14 mouse cellular contexts compared by ENCODE assay signal in genomic region chr10:19593296-19593695, GRCm38 (mm10). TPM values are rescaled to one million over a fixed set of nuclear protein-coding genes. Genes with fewer than 3 reads are reported as not detected.
DNase-seq lines count a peak whose midpoint lies in the region; ATAC-seq and TF ChIP-seq lines count a peak whose summit lies in the region.
"Had no signal": no experiment of that assay in that cellular context is flagged by ENCODE, and none has a peak within 500 bp of the region (broad histone marks: within the 10 kb centered on the region; RNA-seq: fewer than 3 reads in every experiment).

No protein-coding gene starts in this region.

- DNase-seq in heart, adult 11 months: peak; percentile 83
- DNase-seq in heart, embryonic 10.5 days (ENCODE audit: low spot score): no peak
- DNase-seq in lung, adult 2 months: no peak
- DNase-seq in lung, postnatal 14 days: no peak
- no peak for DNase-seq in left cerebral cortex, adult 2 months (ENCODE audit: extremely low spot score in 1 of 2, low spot score in 2 of 2)
- DNase-seq in MN1 (ENCODE audit: low spot score): no peak
- DNase-seq: cerebellum, postnatal 25 days had no signal

- H3K4me1 ChIP-seq in heart, embryonic 10.5 days: peaks cover 29% of the 10 kb centered on the region
- H3K4me1 ChIP-seq in lung, adult 2 months (ENCODE audit: control insufficient read depth, insufficient read depth, low read length): peaks cover 31% of the 10 kb centered on the region
- peaks cover 18% of the 10 kb centered on the region for H3K4me1 ChIP-seq in brown adipose tissue, adult 24 weeks (ENCODE audit: control insufficient read depth, insufficient read depth, insufficient read length, low read length)
- peaks cover 35% of the 10 kb centered on the region for H3K4me1 ChIP-seq in liver, embryonic 16.5 days (ENCODE audit: control insufficient read depth, low read depth, low read length)

- peak overlapping the region; percentile 83 for H3K4me2 ChIP-seq in liver, embryonic 16.5 days (ENCODE audit: low read depth, low read length)

- H3K9ac ChIP-seq in liver, embryonic 16.5 days (ENCODE audit: low read depth, low read length): no peak overlapping the region

- H3K4me3 ChIP-seq in heart, embryonic 10.5 days: no peak overlapping the region
- H3K4me3 ChIP-seq in lung, adult 2 months (replicated peaks; ENCODE audit: extremely low read depth, low read depth, low read length): peak overlapping the region; percentile 58
- H3K4me3 ChIP-seq in brown adipose tissue, adult 24 weeks (ENCODE audit: insufficient read depth, low read depth, low read length): peak overlapping the region; percentile 51
- peak overlapping the region; percentile 39 for H3K4me3 ChIP-seq in liver, embryonic 16.5 days (ENCODE audit: low read depth, low read length)
- no peak overlapping the region; the same call in 1 of the 2 replicates for H3K4me3 ChIP-seq in left cerebral cortex, adult 2 months

- TF ChIP-seq CTCF in lung, adult 2 months (IDR thresholded peaks at IDR 0.05; ENCODE audit: insufficient read depth, low read length): no peak
- TF ChIP-seq CTCF in left cerebral cortex, adult 2 months (IDR thresholded peaks at IDR 0.05): no peak

- WGBS in heart, embryonic 10.5 days: 78% methylated on average over 3 of the region's 3 CpGs
- 51% methylated on average over 3 of the region's 3 CpGs for WGBS in lung, adult 2 months
- WGBS in liver, embryonic 16.5 days (ENCODE audit: insufficient replicate concordance): 43% methylated on average over 3 of the region's 3 CpGs

- no peak for ATAC-seq in liver, embryonic 16.5 days (ENCODE audit: low read depth)
- ATAC-seq: hindbrain, embryonic 16.5 days; Patski had no signal

- no peak for TF ChIP-seq POLR2A in lung, adult 2 months (IDR thresholded peaks at IDR 0.05; ENCODE audit: borderline replicate concordance, extremely low read depth, low read depth, low read length)

- intact Hi-C loops in left cerebral cortex, adult 2 months (cut with DNase I): loop anchor here (10.0 kb wide), 1 partner anchor 312 kb away; the partner anchor contains the start of gene Pex7

- no peaks in the 10 kb centered on the region for H3K9me3 ChIP-seq in heart, embryonic 10.5 days
- no peaks in the 10 kb centered on the region for H3K9me3 ChIP-seq in liver, embryonic 16.5 days (replicated peaks; ENCODE audit: control insufficient read depth, low read length)

- H3K27me3 ChIP-seq in heart, embryonic 10.5 days (ENCODE audit: insufficient read depth, poor library complexity, severe bottlenecking): no peaks in the 10 kb centered on the region
- no peaks in the 10 kb centered on the region for H3K27me3 ChIP-seq in liver, embryonic 16.5 days (ENCODE audit: control insufficient read depth, insufficient read depth, low read depth, low read length)
- H3K27me3 ChIP-seq: Patski had no signal

- peaks cover 6% of the 10 kb centered on the region; the same call in 1 of the 2 replicates for H3K36me3 ChIP-seq in heart, embryonic 10.5 days
- H3K36me3 ChIP-seq in liver, embryonic 16.5 days (ENCODE audit: control insufficient read depth, insufficient read depth): peaks cover 4% of the 10 kb centered on the region

- no peak overlapping the region for H3K27ac ChIP-seq in heart, embryonic 10.5 days
- H3K27ac ChIP-seq in brown adipose tissue, adult 24 weeks (replicated peaks; ENCODE audit: low read depth, low read length): peak overlapping the region; percentile 92
- no peak overlapping the region for H3K27ac ChIP-seq in liver, embryonic 16.5 days (ENCODE audit: low read length)
- H3K27ac ChIP-seq in left cerebral cortex, adult 2 months: no peak overlapping the region

RNA-seq across cellular contexts. Expression of gene Ifngr1, which starts 1.5 kb away (rescaled TPM):
- polyA plus RNA-seq in heart, embryonic 10.5 days (2016; fragmentation: Nextera tagmentation; extraction: Ambion mirVana): 33.6 and 36.7 TPM in 2 replicates
- 53.1 and 72.3 TPM in 2 replicates for polyA plus RNA-seq in lung, adult 2 months (2012; rRNA removed)
- 46.2 and 88.9 TPM in 2 replicates for polyA plus RNA-seq in brown adipose tissue, adult 24 weeks (2012; ENCODE audit: insufficient read depth, insufficient read length, missing spikeins)
- 49.1 and 49.9 TPM in 2 replicates for polyA plus RNA-seq in liver, embryonic 16.5 days (2015; fragmentation: Nextera tagmentation; extraction: Ambion mirVana)
- total RNA-seq in left cerebral cortex, adult 2 months (2021): 10 to 100 TPM; 19.4 to 21.9 TPM

RNA-seq across cellular contexts. Expression of gene Il22ra2, which starts 28.5 kb away (rescaled TPM):
- not detected in 2 replicates for polyA plus RNA-seq in heart, embryonic 10.5 days (2016; fragmentation: Nextera tagmentation; extraction: Ambion mirVana)
- polyA plus RNA-seq in lung, adult 2 months (2012; rRNA removed): 0.32 and 0.43 TPM in 2 replicates
- polyA plus RNA-seq in brown adipose tissue, adult 24 weeks (2012; ENCODE audit: insufficient read depth, insufficient read length, missing spikeins): 0.46 TPM in 1 of 2 replicates, not detected in the other
- polyA plus RNA-seq in liver, embryonic 16.5 days (2015; fragmentation: Nextera tagmentation; extraction: Ambion mirVana): 0.05 TPM in 1 of 2 replicates, not detected in the other
- total RNA-seq in left cerebral cortex, adult 2 months (2021): not detected
- total RNA-seq: gastrocnemius, adult 8-10 months; layer of hippocampus, postnatal 10 days had no signal
- polyA plus RNA-seq: hindbrain, embryonic 16.5 days; neural tube, embryonic 14.5 days; Patski had no signal

Comparison
In these comparisons a context has a peak if more than half of its experiments do, and no peak if none do; other contexts are left out.
1. H3K4me3 ChIP-seq: peak in lung, adult 2 months (single experiment), brown adipose tissue, adult 24 weeks (single experiment) and liver, embryonic 16.5 days (single experiment); none in heart, embryonic 10.5 days (single experiment) and left cerebral cortex, adult 2 months (single experiment).